Mouse (Mus musculus): ENCODE results near the gene Sf1. TPM values are rescaled to one million over a fixed set of nuclear protein-coding genes. Genes with fewer than 3 reads are reported as not detected.

Sf1 gene
- polyA plus RNA-seq, 1 experiment from 2014 or later: 224 TPM

GRCm38 (mm10) chr19:6397582-6398249, 34.2 kb downstream of the Sf1 start:
- no peaks in the 10 kb centered on the region for H3K36me3 ChIP-seq (ENCODE audit: control insufficient read depth, insufficient read depth, low read length)
- peaks cover 26% of the 10 kb centered on the region for H3K27me3 ChIP-seq (ENCODE audit: control insufficient read depth, insufficient read depth, low read length)
- H3K4me3 ChIP-seq (ENCODE audit: low read depth, low read length): no peak overlapping the region
- H3K4me1 ChIP-seq (ENCODE audit: control insufficient read depth, insufficient read depth, low read length): peaks cover 28% of the 10 kb centered on the region
- no peak overlapping the region for H3K27ac ChIP-seq (ENCODE audit: low read depth, low read length)
- WGBS: 89% methylated on average over 21 of the region's 22 CpGs
- no peak overlapping the region for H3K9ac ChIP-seq (ENCODE audit: low read length)
- H3K4me2 ChIP-seq (ENCODE audit: low read depth): no peak overlapping the region
- DNase-seq (ENCODE audit: low spot score): no peak
- no peak for ATAC-seq (ENCODE audit: insufficient read depth, low FRiP score, low TSS enrichment)
- no peaks in the 10 kb centered on the region for H3K9me3 ChIP-seq (ENCODE audit: control insufficient read depth, low read length)

- WGBS: under 1% methylated on average over 38 of the region's 39 CpGs
Measured at GRCm38 (mm10) chr19:6398447-6399284, 35.2 kb downstream of the Sf1 start.

GRCm38 (mm10) chr19:6399285-6400095, 36.0 kb downstream of the Sf1 start, which contains the start of gene Rasgrp2:
Rasgrp2 (plus strand) TSS chr19:6399340.
- 0 out of 2 replicates have a peak, but pooled peaks have one; percentile 21 for ATAC-seq (ENCODE audit: insufficient read depth, low FRiP score, low TSS enrichment)
- H3K27me3 ChIP-seq (ENCODE audit: control insufficient read depth, insufficient read depth, low read length): peaks cover 26% of the 10 kb centered on the region
- H3K27ac ChIP-seq (ENCODE audit: low read depth, low read length): 0 out of 2 replicates have a peak within 1 kb of the TSS, but pooled peaks have one; percentile 20
- H3K4me1 ChIP-seq (ENCODE audit: control insufficient read depth, insufficient read depth, low read length): peaks cover 32% of the 10 kb centered on the region
- no peaks in the 10 kb centered on the region for H3K36me3 ChIP-seq (ENCODE audit: control insufficient read depth, insufficient read depth, low read length)
- WGBS: under 1% methylated on average over 42 of the region's 87 CpGs
- peak; percentile 53 for DNase-seq (ENCODE audit: low spot score)
- peak within 1 kb of the TSS; percentile 62 for H3K4me3 ChIP-seq (ENCODE audit: low read depth, low read length)
- H3K9ac ChIP-seq (ENCODE audit: low read length): peak within 1 kb of the TSS; percentile 72
- no peaks in the 10 kb centered on the region for H3K9me3 ChIP-seq (ENCODE audit: control insufficient read depth, low read length)
- peak within 1 kb of the TSS; percentile 100 for H3K4me2 ChIP-seq (ENCODE audit: low read depth)

More at GRCm38 (mm10) chr19:6398447-6399284, 35.2 kb downstream of the Sf1 start:
- peaks cover 31% of the 10 kb centered on the region for H3K4me1 ChIP-seq (ENCODE audit: control insufficient read depth, insufficient read depth, low read length)
- no peaks in the 10 kb centered on the region for H3K9me3 ChIP-seq (ENCODE audit: control insufficient read depth, low read length)
- 0 out of 2 replicates have a peak overlapping the region, but pooled peaks have one; percentile 20 for H3K27ac ChIP-seq (ENCODE audit: low read depth, low read length)
- peak; percentile 25; the same call in 1 of the 2 replicates for ATAC-seq (ENCODE audit: insufficient read depth, low FRiP score, low TSS enrichment)
- H3K4me2 ChIP-seq (ENCODE audit: low read depth): peak overlapping the region; percentile 100
- peak; percentile 60 for DNase-seq (ENCODE audit: low spot score)
- H3K36me3 ChIP-seq (ENCODE audit: control insufficient read depth, insufficient read depth, low read length): no peaks in the 10 kb centered on the region
- peaks cover 26% of the 10 kb centered on the region for H3K27me3 ChIP-seq (ENCODE audit: control insufficient read depth, insufficient read depth, low read length)
- H3K4me3 ChIP-seq (ENCODE audit: low read depth, low read length): peak overlapping the region; percentile 62
- H3K9ac ChIP-seq (ENCODE audit: low read length): peak overlapping the region; percentile 72

GRCm38 (mm10) chr19:6400096-6401086, 36.9 kb downstream of the Sf1 start:
- Histone ChIP-seq H3K27ac (ENCODE audit: low read depth, low read length) (no peak overlapping the region), H3K9me3 (ENCODE audit: control insufficient read depth, low read length) (no peaks in the 10 kb centered on the region), H3K36me3 (ENCODE audit: control insufficient read depth, insufficient read depth, low read length) (no peaks in the 10 kb centered on the region), H3K4me3 (ENCODE audit: low read depth, low read length) (peak overlapping the region; percentile 62), H3K27me3 (ENCODE audit: control insufficient read depth, insufficient read depth, low read length) (peaks cover 26% of the 10 kb centered on the region), H3K9ac (ENCODE audit: low read length) (no peak overlapping the region; the same call in 1 of the 2 replicates), H3K4me1 (ENCODE audit: control insufficient read depth, insufficient read depth, low read length) (peaks cover 32% of the 10 kb centered on the region), H3K4me2 (ENCODE audit: low read depth) (peak overlapping the region; percentile 100)
- DNase-seq (ENCODE audit: low spot score): no peak
- ATAC-seq (ENCODE audit: insufficient read depth, low FRiP score, low TSS enrichment): no peak
- WGBS: 2% methylated on average over 29 of the region's 29 CpGs

GRCm38 (mm10) chr19:6401131-6401815, 37.8 kb downstream of the Sf1 start:
- peak overlapping the region; percentile 29 for H3K9ac ChIP-seq (ENCODE audit: low read length)
- H3K4me1 ChIP-seq (ENCODE audit: control insufficient read depth, insufficient read depth, low read length): peaks cover 32% of the 10 kb centered on the region
- DNase-seq (ENCODE audit: low spot score): peak; percentile 78
- no peak overlapping the region for H3K27ac ChIP-seq (ENCODE audit: low read depth, low read length)
- H3K4me3 ChIP-seq (ENCODE audit: low read depth, low read length): peak overlapping the region; percentile 14
- 0% methylated on average over 30 of the region's 32 CpGs for WGBS
- peak overlapping the region; percentile 47 for H3K4me2 ChIP-seq (ENCODE audit: low read depth)
- H3K36me3 ChIP-seq (ENCODE audit: control insufficient read depth, insufficient read depth, low read length): no peaks in the 10 kb centered on the region
- peaks cover 26% of the 10 kb centered on the region for H3K27me3 ChIP-seq (ENCODE audit: control insufficient read depth, insufficient read depth, low read length)
- H3K9me3 ChIP-seq (ENCODE audit: control insufficient read depth, low read length): no peaks in the 10 kb centered on the region
- no peak; the same call in 1 of the 2 replicates for ATAC-seq (ENCODE audit: insufficient read depth, low FRiP score, low TSS enrichment)

- Histone ChIP-seq H3K27ac (ENCODE audit: low read depth, low read length) (no peak overlapping the region), H3K4me1 (ENCODE audit: control insufficient read depth, insufficient read depth, low read length) (peaks cover 32% of the 10 kb centered on the region), H3K27me3 (ENCODE audit: control insufficient read depth, insufficient read depth, low read length) (peaks cover 26% of the 10 kb centered on the region), H3K9me3 (ENCODE audit: control insufficient read depth, low read length) (no peaks in the 10 kb centered on the region), H3K4me3 (ENCODE audit: low read depth, low read length) (peak overlapping the region; percentile 14), H3K9ac (ENCODE audit: low read length) (peak overlapping the region; percentile 29), H3K36me3 (ENCODE audit: control insufficient read depth, insufficient read depth, low read length) (no peaks in the 10 kb centered on the region), H3K4me2 (ENCODE audit: low read depth) (peak overlapping the region; percentile 47)
- 8% methylated on average over 9 of the region's 9 CpGs for WGBS
- no peak for DNase-seq (ENCODE audit: low spot score)
- no peak for ATAC-seq (ENCODE audit: insufficient read depth, low FRiP score, low TSS enrichment)
Measured at GRCm38 (mm10) chr19:6401951-6402350, 38.5 kb downstream of the Sf1 start.

GRCm38 (mm10) chr19:6403869-6404268, 40.4 kb downstream of the Sf1 start:
- Histone ChIP-seq H3K9ac (ENCODE audit: low read length) (no peak overlapping the region), H3K27me3 (ENCODE audit: control insufficient read depth, insufficient read depth, low read length) (peaks cover 26% of the 10 kb centered on the region), H3K4me3 (ENCODE audit: low read depth, low read length) (no peak overlapping the region), H3K9me3 (ENCODE audit: control insufficient read depth, low read length) (no peaks in the 10 kb centered on the region), H3K4me2 (ENCODE audit: low read depth) (no peak overlapping the region), H3K27ac (ENCODE audit: low read depth, low read length) (no peak overlapping the region), H3K4me1 (ENCODE audit: control insufficient read depth, insufficient read depth, low read length) (peaks cover 28% of the 10 kb centered on the region), H3K36me3 (ENCODE audit: control insufficient read depth, insufficient read depth, low read length) (no peaks in the 10 kb centered on the region)
- no peak for DNase-seq (ENCODE audit: low spot score)
- ATAC-seq (ENCODE audit: insufficient read depth, low FRiP score, low TSS enrichment): no peak
- 85% methylated on average over 10 of the region's 10 CpGs for WGBS

Measured in neural tube, embryonic 11.5 days (tissue).